Mouse (Mus musculus): ENCODE measurements around the gene Ppfibp1. TPM values are rescaled to one million over a fixed set of nuclear protein-coding genes. Genes with fewer than 3 reads are reported as not detected.

Ppfibp1 gene
- 16.9 and 23.7 TPM in 2 replicates for polyA plus RNA-seq (2015; fragmentation: Nextera tagmentation; extraction: Ambion mirVana)

GRCm38 (mm10) chr6:146887958-146888659 lies at the start of gene Ppfibp1:
Gene Ppfibp1 (plus strand): TSS chr6:146888487.

GRCm38 (mm10) chr6:146850050-146850449 lies 38.2 kb upstream of the Ppfibp1 start, which contains the start of gene Smco2:
Gene Smco2 (plus strand): TSS chr6:146850104.

GRCm38 (mm10) chr6:146954258-146954657 lies 66.0 kb downstream of the Ppfibp1 start, which contains the start of gene 1700034J05Rik:
Gene 1700034J05Rik (minus strand): TSS chr6:146954422.

GRCm38 (mm10) chr6:147032303-147032925 lies 144.1 kb downstream of the Ppfibp1 start, which contains the start of gene Rep15:
Gene Rep15 (plus strand): TSS chr6:147032584.

GRCm38 (mm10) chr6:147042291-147043290 lies 154.3 kb downstream of the Ppfibp1 start, which contains the start of gene Mrps35:
Gene Mrps35 (plus strand): TSS chr6:147042764.

Other genes with a start within 250 kb of the Ppfibp1 start
- 129 and 135 TPM in 2 replicates for gene Med21, start 245.9 kb upstream of the Ppfibp1 start, polyA plus RNA-seq (2015; fragmentation: Nextera tagmentation; extraction: Ambion mirVana)
- 36.9 and 38.3 TPM in 2 replicates for gene Tm7sf3, start 245.7 kb upstream of the Ppfibp1 start, polyA plus RNA-seq (2015; fragmentation: Nextera tagmentation; extraction: Ambion mirVana)
- gene Stk38l, start 163.5 kb upstream of the Ppfibp1 start, polyA plus RNA-seq (2015; fragmentation: Nextera tagmentation; extraction: Ambion mirVana): 12.0 and 12.1 TPM in 2 replicates
- 6.4 and 6.9 TPM in 2 replicates for gene Arntl2, start 92.4 kb upstream of the Ppfibp1 start, polyA plus RNA-seq (2015; fragmentation: Nextera tagmentation; extraction: Ambion mirVana)
- not detected in 2 replicates for gene Smco2, start 38.4 kb upstream of the Ppfibp1 start, polyA plus RNA-seq (2015; fragmentation: Nextera tagmentation; extraction: Ambion mirVana)
- gene 1700034J05Rik, start 65.9 kb downstream of the Ppfibp1 start, polyA plus RNA-seq (2015; fragmentation: Nextera tagmentation; extraction: Ambion mirVana): 0.09 TPM in 1 of 2 replicates, not detected in the other
- gene Rep15, start 144.1 kb downstream of the Ppfibp1 start, polyA plus RNA-seq (2015; fragmentation: Nextera tagmentation; extraction: Ambion mirVana): 0.53 and 0.59 TPM in 2 replicates
- gene Mrps35, start 154.3 kb downstream of the Ppfibp1 start, polyA plus RNA-seq (2015; fragmentation: Nextera tagmentation; extraction: Ambion mirVana): 73.7 and 82.5 TPM in 2 replicates
- gene Mansc4, start 198.5 kb downstream of the Ppfibp1 start, polyA plus RNA-seq (2015; fragmentation: Nextera tagmentation; extraction: Ambion mirVana): 1.2 and 1.4 TPM in 2 replicates
- 6.0 and 6.3 TPM in 2 replicates for gene Klhl42, start 202.9 kb downstream of the Ppfibp1 start, polyA plus RNA-seq (2015; fragmentation: Nextera tagmentation; extraction: Ambion mirVana)

Data from neural tube, postnatal 0 days (tissue).